ENCODE assay signal across 9 mouse cellular contexts in genomic region chr15:77799491-77800474, GRCm38 (mm10). TPM values are rescaled to one million over a fixed set of nuclear protein-coding genes. Genes with fewer than 3 reads are reported as not detected.
DNase-seq lines count a peak whose midpoint lies in the region; ATAC-seq and TF ChIP-seq lines count a peak whose summit lies in the region.
"Had no signal": no experiment of that assay in that cellular context is flagged by ENCODE, and none has a peak within 500 bp of the region (broad histone marks: within the 10 kb centered on the region; RNA-seq: fewer than 3 reads in every experiment).

No protein-coding gene starts in this region.

- no peak for DNase-seq in heart, adult 2 months
- no peak for DNase-seq in heart, postnatal 14 days
- DNase-seq in 3T3-L1 (ENCODE audit: low read depth, low spot score): peak; percentile 61
- DNase-seq in embryonic facial prominence, embryonic 14.5 days (ENCODE audit: low spot score): no peak
- no peak for DNase-seq in urinary bladder, postnatal 4 days (ENCODE audit: low spot score in 2 of 2)
- no peak for DNase-seq in adrenal gland, adult 2 months
- DNase-seq in spleen, postnatal 4 days (ENCODE audit: low spot score in 2 of 2): no peak

- no peaks in the 10 kb centered on the region for H3K9me3 ChIP-seq in embryonic facial prominence, embryonic 14.5 days (ENCODE audit: control insufficient read depth, low read length)
- no peaks in the 10 kb centered on the region for H3K9me3 ChIP-seq in liver, embryonic 12.5 days (replicated peaks)
- H3K9me3 ChIP-seq: G1E had no signal

- H3K4me2 ChIP-seq in embryonic facial prominence, embryonic 14.5 days (ENCODE audit: low read depth, low read length): no peak overlapping the region
- no peak overlapping the region for H3K4me2 ChIP-seq in liver, embryonic 12.5 days

- no peak overlapping the region for H3K9ac ChIP-seq in heart, adult 2 months (ENCODE audit: low read depth, low read length)
- H3K9ac ChIP-seq in embryonic facial prominence, embryonic 14.5 days (ENCODE audit: low read depth, low read length): 0 out of 2 replicates have a peak overlapping the region, but pooled peaks have one; percentile 46
- H3K9ac ChIP-seq in liver, embryonic 12.5 days: no peak overlapping the region

- H3K4me1 ChIP-seq in heart, adult 2 months (ENCODE audit: control insufficient read depth, insufficient read depth, low read length): peaks cover 55% of the 10 kb centered on the region
- peaks cover 24% of the 10 kb centered on the region for H3K4me1 ChIP-seq in embryonic facial prominence, embryonic 14.5 days (ENCODE audit: control insufficient read depth, insufficient read depth, low read length)
- peaks cover 79% of the 10 kb centered on the region for H3K4me1 ChIP-seq in liver, embryonic 12.5 days

- peaks cover 12% of the 10 kb centered on the region for H3K36me3 ChIP-seq in heart, adult 2 months (ENCODE audit: control insufficient read depth, insufficient read depth, low read length)
- H3K36me3 ChIP-seq in embryonic facial prominence, embryonic 14.5 days (ENCODE audit: control insufficient read depth, insufficient read depth, low read length): peaks cover 26% of the 10 kb centered on the region
- H3K36me3 ChIP-seq in liver, embryonic 12.5 days: peaks cover 95% of the 10 kb centered on the region

- no peak for TF ChIP-seq EP300 in heart, adult 2 months (IDR thresholded peaks at IDR 0.05; ENCODE audit: insufficient read depth, low read depth, low read length)

- 70% methylated on average over 8 of the region's 8 CpGs for WGBS in heart, adult 2 months
- 79% methylated on average over 8 of the region's 8 CpGs for WGBS in embryonic facial prominence, embryonic 14.5 days
- WGBS in liver, embryonic 12.5 days (ENCODE audit: insufficient replicate concordance): 73% methylated on average over 8 of the region's 8 CpGs

- no peak for TF ChIP-seq CTCF in heart, adult 2 months (IDR thresholded peaks at IDR 0.05)

- H3K27me3 ChIP-seq in heart, adult 2 months (ENCODE audit: control insufficient read depth, insufficient read depth, low read length): no peaks in the 10 kb centered on the region
- no peaks in the 10 kb centered on the region for H3K27me3 ChIP-seq in embryonic facial prominence, embryonic 14.5 days (replicated peaks; ENCODE audit: control insufficient read depth, insufficient read depth, low read length)
- H3K27me3 ChIP-seq in liver, embryonic 12.5 days (replicated peaks): no peaks in the 10 kb centered on the region

- no peak overlapping the region for H3K4me3 ChIP-seq in heart, adult 2 months
- no peak overlapping the region for H3K4me3 ChIP-seq in embryonic facial prominence, embryonic 14.5 days (ENCODE audit: low read depth, low read length)
- H3K4me3 ChIP-seq in liver, embryonic 12.5 days: no peak overlapping the region

- intact Hi-C loops in heart, adult 2 months (cut with DNase I): loop anchor here (2.0 to 5.0 kb wide), 2 partner anchors 15 to 118 kb away; no protein-coding TSS in a partner anchor
- intact Hi-C loops in heart, postnatal 14 days (cut with DNase I): loop anchor here (5.0 kb wide), 1 partner anchor 38 kb away; no protein-coding TSS in a partner anchor

- ATAC-seq in embryonic facial prominence, embryonic 14.5 days (ENCODE audit: low read depth): no peak
- ATAC-seq in liver, embryonic 12.5 days: no peak

- H3K27ac ChIP-seq in heart, adult 2 months: peak overlapping the region; percentile 84
- peak overlapping the region; percentile 88 for H3K27ac ChIP-seq in embryonic facial prominence, embryonic 14.5 days (replicated peaks; ENCODE audit: low read depth, low read length)
- H3K27ac ChIP-seq in liver, embryonic 12.5 days: peak overlapping the region; percentile 77

- TF ChIP-seq POLR2A in heart, adult 2 months (IDR thresholded peaks at IDR 0.05; ENCODE audit: insufficient read depth, low read depth, low read length): no peak

- peaks cover 9% of the 10 kb centered on the region for H3K79me2 ChIP-seq in heart, adult 2 months (replicated peaks; ENCODE audit: control insufficient read depth, insufficient read depth, low read length)

RNA-seq across cellular contexts. Expression of gene Myh9, which starts 42.2 kb away (rescaled TPM):
- 100 to 1,000 TPM in 1 of 2 experiments, 10 to 100 TPM in 1; 88.3 to 111 TPM for total RNA-seq in heart, adult 2 months (2021)
- polyA plus RNA-seq in heart, adult 2 months (2012; rRNA removed): 30.4 and 46.8 TPM in 2 replicates
- total RNA-seq in heart, postnatal 14 days (2021): 100 to 1,000 TPM; 140 to 172 TPM
- polyA plus RNA-seq in embryonic facial prominence, embryonic 14.5 days (2014; fragmentation: Nextera tagmentation; extraction: Ambion mirVana): 48.8 and 53.7 TPM in 2 replicates
- 32.5 and 34.2 TPM in 2 replicates for polyA plus RNA-seq in liver, embryonic 12.5 days (2016; fragmentation: Nextera tagmentation; extraction: Ambion mirVana)
- total RNA-seq in adrenal gland, adult 2 months (2021): 100 to 1,000 TPM; 280 to 306 TPM
- 45.4 and 51.9 TPM in 2 replicates for polyA plus RNA-seq in adrenal gland, adult 2 months (2012; rRNA removed)

RNA-seq across cellular contexts. Expression of gene Apol8, which starts 43.0 kb away (rescaled TPM):
- under 1 TPM in 1 of 2 experiments, not detected in 1; 0.55 TPM for total RNA-seq in heart, adult 2 months (2021)
- 0.06 TPM in 1 of 2 replicates, not detected in the other for polyA plus RNA-seq in heart, adult 2 months (2012; rRNA removed)
- not detected for total RNA-seq in heart, postnatal 14 days (2021)
- not detected in 2 replicates for polyA plus RNA-seq in embryonic facial prominence, embryonic 14.5 days (2014; fragmentation: Nextera tagmentation; extraction: Ambion mirVana)
- 25.8 and 26.7 TPM in 2 replicates for polyA plus RNA-seq in liver, embryonic 12.5 days (2016; fragmentation: Nextera tagmentation; extraction: Ambion mirVana)
- not detected for total RNA-seq in adrenal gland, adult 2 months (2021)
- not detected in 2 replicates for polyA plus RNA-seq in adrenal gland, adult 2 months (2012; rRNA removed)
- polyA plus RNA-seq: G1E had no signal

Comparison
In these comparisons a context has a peak if more than half of its experiments do, and no peak if none do; other contexts are left out.
1. RNA of gene Apol8, which starts 43.0 kb away (polyA plus RNA-seq): 25.8 to 26.7 TPM in liver, embryonic 12.5 days; not detected in embryonic facial prominence, embryonic 14.5 days, 0.06 TPM in heart, adult 2 months and not detected in adrenal gland, adult 2 months; every median in the first group is over 10 times any median in the second.
2. Peak in every context shown above with its lines, with median percentiles within 50 percentile points of each other: H3K27ac ChIP-seq.